ENCODE assay signal across 26 mouse cellular contexts in genomic region chr6:142863881-142864280, GRCm38 (mm10). TPM values are rescaled to one million over a fixed set of nuclear protein-coding genes. Genes with fewer than 3 reads are reported as not detected.
DNase-seq lines count a peak whose midpoint lies in the region; ATAC-seq lines count a peak whose summit lies in the region.
"Had no signal": no experiment of that assay in that cellular context is flagged by ENCODE, and none has a peak within 500 bp of the region (broad histone marks: within the 10 kb centered on the region; RNA-seq: fewer than 3 reads in every experiment).

No protein-coding gene starts in this region.

- H3K36me3 ChIP-seq in heart, embryonic 10.5 days, result no peaks in the 10 kb centered on the region
- H3K36me3 ChIP-seq in midbrain, embryonic 11.5 days (ENCODE audit: control insufficient read depth, insufficient read depth, low read length), result no peaks in the 10 kb centered on the region
- H3K36me3 ChIP-seq in midbrain, embryonic 13.5 days, result peaks cover 23% of the 10 kb centered on the region
- H3K36me3 ChIP-seq: G1E had no signal

- peak; percentile 70 for DNase-seq in heart, adult 11 months
- no peak for DNase-seq in heart, postnatal 4 days
- DNase-seq in heart, embryonic 10.5 days (ENCODE audit: low spot score), result peak; percentile 42
- DNase-seq in heart, adult 18-20 months, result no peak
- DNase-seq in midbrain, embryonic 11.5 days (ENCODE audit: low spot score, missing footprints), result peak; percentile 75
- peak; percentile 4 for DNase-seq in thymus, postnatal 4 days
- DNase-seq in thymus, postnatal 0 days (ENCODE audit: low spot score), result no peak
- DNase-seq: adrenal gland, adult 2 months; adrenal gland, adult 8-10 months; adrenal gland, postnatal 10 days; adrenal gland, postnatal 14 days; adrenal gland, postnatal 25 days; adrenal gland, postnatal 36 days; B cell, adult 2 months; cerebellum, adult 11 months; cerebellum, adult 11-12 months had no signal

- no peak overlapping the region for H3K9ac ChIP-seq in midbrain, embryonic 11.5 days (ENCODE audit: low read length)
- no peak overlapping the region for H3K9ac ChIP-seq in midbrain, embryonic 13.5 days (replicated peaks)

- ATAC-seq in midbrain, embryonic 11.5 days (ENCODE audit: low FRiP score), result no peak
- no peak for ATAC-seq in midbrain, embryonic 13.5 days
- ATAC-seq: activated CD4-positive, CD25-positive, alpha-beta regulatory T cell, adult 4 months; CD4-positive, CD25-positive, alpha-beta regulatory T cell, adult 4 months; Patski had no signal

- 83% methylated on average over 4 of the region's 4 CpGs for WGBS in heart, embryonic 10.5 days
- WGBS in midbrain, embryonic 11.5 days, result 93% methylated on average over 4 of the region's 4 CpGs
- WGBS in midbrain, embryonic 13.5 days, result 92% methylated on average over 4 of the region's 4 CpGs

- peaks cover 10% of the 10 kb centered on the region; the same call in 1 of the 2 replicates for H3K4me1 ChIP-seq in heart, embryonic 10.5 days
- H3K4me1 ChIP-seq in midbrain, embryonic 11.5 days (ENCODE audit: control insufficient read depth, insufficient read depth, low read length), result peaks cover 11% of the 10 kb centered on the region
- peaks cover 20% of the 10 kb centered on the region for H3K4me1 ChIP-seq in midbrain, embryonic 13.5 days (replicated peaks)

- H3K27ac ChIP-seq in heart, embryonic 10.5 days, result no peak overlapping the region
- H3K27ac ChIP-seq in midbrain, embryonic 11.5 days (ENCODE audit: low read depth, low read length), result no peak overlapping the region
- H3K27ac ChIP-seq in midbrain, embryonic 13.5 days, result no peak overlapping the region

- no peaks in the 10 kb centered on the region for H3K27me3 ChIP-seq in heart, embryonic 10.5 days (ENCODE audit: insufficient read depth, poor library complexity, severe bottlenecking)
- no peaks in the 10 kb centered on the region for H3K27me3 ChIP-seq in midbrain, embryonic 11.5 days (ENCODE audit: control insufficient read depth, insufficient read depth, low read length)
- no peaks in the 10 kb centered on the region for H3K27me3 ChIP-seq in midbrain, embryonic 13.5 days
- H3K27me3 ChIP-seq: CH12.LX, Patski had no signal

- no peaks in the 10 kb centered on the region for H3K9me3 ChIP-seq in heart, embryonic 10.5 days
- H3K9me3 ChIP-seq in midbrain, embryonic 11.5 days (ENCODE audit: control insufficient read depth, low read length), result no peaks in the 10 kb centered on the region
- 0 out of 2 replicates have a peak, but pooled peaks cover 3% of the 10 kb centered on the region for H3K9me3 ChIP-seq in midbrain, embryonic 13.5 days
- H3K9me3 ChIP-seq: G1E had no signal

- H3K4me3 ChIP-seq in heart, embryonic 10.5 days, result no peak overlapping the region
- no peak overlapping the region for H3K4me3 ChIP-seq in midbrain, embryonic 11.5 days (ENCODE audit: low read depth, low read length)
- H3K4me3 ChIP-seq in midbrain, embryonic 13.5 days (replicated peaks), result no peak overlapping the region

- no peak overlapping the region for H3K4me2 ChIP-seq in midbrain, embryonic 11.5 days
- no peak overlapping the region for H3K4me2 ChIP-seq in midbrain, embryonic 13.5 days (replicated peaks)

RNA-seq across cellular contexts. Expression of gene Sult6b2, which starts 59.6 kb away (rescaled TPM):
- total RNA-seq in heart, postnatal 4 days (2021), result not detected
- polyA plus RNA-seq in heart, embryonic 10.5 days (2016; fragmentation: Nextera tagmentation; extraction: Ambion mirVana), result 0.06 TPM in 1 of 2 replicates, not detected in the other
- not detected for total RNA-seq in heart, adult 18-20 months (2021)
- 0.14 and 0.16 TPM in 2 replicates for polyA plus RNA-seq in midbrain, embryonic 11.5 days (2014; fragmentation: Nextera tagmentation; extraction: Ambion mirVana)
- 0.18 and 0.26 TPM in 2 replicates for polyA plus RNA-seq in midbrain, embryonic 13.5 days (2015; fragmentation: Nextera tagmentation; extraction: Ambion mirVana)
- polyA plus RNA-seq in thymus, postnatal 0 days (2015; fragmentation: Nextera tagmentation; extraction: Ambion mirVana), result 0.14 TPM in 1 of 2 replicates, not detected in the other
- total RNA-seq: adrenal gland, adult 18-20 months; adrenal gland, adult 2 months; adrenal gland, adult 8-10 months; adrenal gland, postnatal 10 days; adrenal gland, postnatal 14 days; adrenal gland, postnatal 25 days; adrenal gland, postnatal 36 days; adrenal gland, postnatal 4 days; MEL had no signal
- polyA plus RNA-seq: activated CD4-positive, CD25-positive, alpha-beta regulatory T cell, adult 4 months; adrenal gland, adult 2 months; C2C12; CD4-positive, CD25-positive, alpha-beta regulatory T cell, adult 4 months; G1E had no signal

Comparison
In these comparisons a context has a peak if more than half of its experiments do, and no peak if none do; other contexts are left out.
1. DNase-seq: peak in heart, adult 11 months (single experiment), heart, embryonic 10.5 days (single experiment), midbrain, embryonic 11.5 days (single experiment) and thymus, postnatal 4 days (single experiment); none in heart, postnatal 4 days (single experiment), heart, adult 18-20 months (0 of 2) and thymus, postnatal 0 days (single experiment).